Mouse (Mus musculus) stomach, postnatal 0 days (tissue): ENCODE results near the gene Esyt2. TPM values are rescaled to one million over a fixed set of nuclear protein-coding genes. Genes with fewer than 3 reads are reported as not detected.
"Not testable (repeated sequence)": the region's sequence is repeated elsewhere in the genome, so short reads cannot be mapped to it uniquely, and the experiment has no call there.

ENCODE experiments used
- ATAC-seq: fragments of 200-750 bp; cut with Nextera tagmentation; 2 replicates; pipeline ENCODE4 v1.8.0; 2017; ENCODE audit not compliant: low FRiP score, low TSS enrichment
- DNase-seq: peaks from one replicate; pipeline ENCODE4 v3.0.0-alpha.2; 2016; ENCODE audit warnings: low spot score
- H3K27ac ChIP-seq: fragments of 300-500 bp; sonication (generic); replicated peaks from 2 replicates; pipeline ENCODE4 v1.5.1; 2014; ENCODE audit warnings: mild to moderate bottlenecking, control low read depth
- H3K27me3 ChIP-seq: fragments of 300-500 bp; sonication (generic); 2 replicates; pipeline ENCODE4 v1.6.1; 2014; ENCODE audit warnings: low read length; ENCODE audit not compliant: control insufficient read depth, insufficient read depth
- H3K36me3 ChIP-seq: fragments of 300-500 bp; sonication (generic); 2 replicates; pipeline ENCODE4 v1.6.1; 2014; ENCODE audit warnings: low read length, mixed read lengths; ENCODE audit not compliant: control insufficient read depth, insufficient read depth
- H3K4me1 ChIP-seq: fragments of 300-500 bp; sonication (generic); replicated peaks from 2 replicates; pipeline ENCODE4 v1.6.1; 2014; ENCODE audit warnings: antibody characterized with exemption; ENCODE audit not compliant: control insufficient read depth, insufficient read depth
- H3K4me2 ChIP-seq: fragments of 300-500 bp; sonication (generic); replicated peaks from 2 replicates; pipeline ENCODE4 v1.6.1; 2014; ENCODE audit warnings: low read depth, mild to moderate bottlenecking, control low read depth, moderate library complexity
- H3K4me3 ChIP-seq: fragments of 300-500 bp; sonication (generic); 2 replicates; pipeline ENCODE4 v1.5.1; 2014; ENCODE audit warnings: low read depth, low read length, control low read depth
- H3K9ac ChIP-seq: fragments of 300-500 bp; sonication (generic); 2 replicates; pipeline ENCODE4 v1.6.1; 2014; ENCODE audit warnings: mild to moderate bottlenecking, low read length, control low read depth, mixed read lengths
- H3K9me3 ChIP-seq: fragments of 300-500 bp; sonication (generic); 2 replicates; pipeline ENCODE4 v1.6.1; 2016; ENCODE audit warnings: low read length; ENCODE audit not compliant: control insufficient read depth
- CTCF ChIP-seq: IDR thresholded peaks from 2 replicates; pipeline ENCODE4 v1.5.1; 2016; ENCODE audit warnings: antibody characterized with exemption, low read depth, mild to moderate bottlenecking, moderate library complexity
- EP300 ChIP-seq: optimal IDR thresholded peaks from 2 replicates; pipeline ENCODE3; 2016; ENCODE audit warnings: antibody characterized with exemption
- whole genome bisulfite sequencing: fragments of 180-500 bp; shearing (Covaris S2); extraction: QIAGEN DNeasy Blood & Tissue Kit; methylation state at CpG from one replicate; pipeline ENCODE4 v1.1.7; 2014; 5-methylcytosine and 5-hydroxymethylcytosine counted together
- polyA plus RNA-seq: library from polyadenylated mRNA; unstranded; fragments of >200 nt; fragmentation: Nextera tagmentation; extraction: Ambion mirVana; gene quantifications from 2 replicates; pipeline ENCODE4 v1.2.1, GENCODE M21; 2015

Gene Esyt2
- polyA plus RNA-seq, 1 experiment from 2014 or later: 17.0 TPM

DNA sequence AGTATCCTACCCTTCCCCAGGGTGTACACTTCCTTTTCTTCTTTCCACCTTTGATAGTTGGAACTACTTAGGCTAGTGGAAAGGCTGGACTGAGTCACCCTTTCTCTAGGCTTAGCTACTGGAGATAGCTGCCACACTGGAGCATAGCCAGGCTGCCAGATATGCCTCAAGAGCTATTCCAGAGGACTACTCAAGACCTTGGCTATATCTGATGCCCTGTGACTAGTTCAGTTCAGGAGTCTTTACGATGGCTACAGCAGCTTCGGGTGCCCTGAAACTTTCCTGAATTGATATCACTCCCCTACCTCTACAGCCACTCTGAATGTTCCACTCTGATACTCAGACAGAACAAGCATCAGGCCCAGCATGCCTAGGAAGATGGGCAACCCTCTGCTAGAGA, 16.2 kb upstream of the Esyt2 start:
- WGBS: 88% methylated on average over 2 of the region's 2 CpGs
- no peaks in the 10 kb centered on the region for H3K4me1 ChIP-seq
- ATAC-seq: no peak
- H3K36me3 ChIP-seq: no peaks in the 10 kb centered on the region
- H3K4me2 ChIP-seq: no peak overlapping the region
- no peaks in the 10 kb centered on the region for H3K27me3 ChIP-seq
- H3K9me3 ChIP-seq: no peaks in the 10 kb centered on the region
- no peak for DNase-seq
- H3K27ac ChIP-seq: no peak overlapping the region
- no peak overlapping the region for H3K4me3 ChIP-seq
- H3K9ac ChIP-seq: no peak overlapping the region
- no peak for TF ChIP-seq EP300
- no peak for TF ChIP-seq CTCF

DNA sequence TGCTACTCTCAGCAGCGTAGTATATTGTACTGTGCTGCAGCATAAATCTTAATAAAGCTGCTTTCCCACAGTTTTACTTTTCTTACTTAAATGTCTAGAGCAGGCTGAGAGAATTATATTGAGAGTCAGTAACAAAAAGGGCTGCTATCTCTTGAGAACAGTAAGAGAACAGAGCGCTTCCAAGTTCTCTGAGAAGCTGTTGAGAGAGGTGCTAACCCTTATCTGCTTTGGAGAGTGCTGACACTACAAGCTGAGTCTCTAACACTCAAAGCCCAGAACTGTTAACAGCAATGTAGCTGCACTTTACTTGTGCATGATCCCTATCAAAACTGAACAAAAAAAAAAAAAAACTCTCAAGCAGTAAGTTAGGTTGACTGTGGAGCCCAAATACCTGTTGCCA, 15.7 kb upstream of the Esyt2 start:
- TF ChIP-seq CTCF (no peak), EP300 (no peak)
- no peaks in the 10 kb centered on the region for H3K9me3 ChIP-seq
- H3K4me1 ChIP-seq: no peaks in the 10 kb centered on the region
- no peak for ATAC-seq
- H3K4me3 ChIP-seq: no peak overlapping the region
- H3K27ac ChIP-seq: no peak overlapping the region
- DNase-seq: no peak
- no peak overlapping the region for H3K4me2 ChIP-seq
- H3K27me3 ChIP-seq: no peaks in the 10 kb centered on the region
- no peak overlapping the region for H3K9ac ChIP-seq
- WGBS: 78% methylated on average over 2 of the region's 2 CpGs
- no peaks in the 10 kb centered on the region for H3K36me3 ChIP-seq

DNA sequence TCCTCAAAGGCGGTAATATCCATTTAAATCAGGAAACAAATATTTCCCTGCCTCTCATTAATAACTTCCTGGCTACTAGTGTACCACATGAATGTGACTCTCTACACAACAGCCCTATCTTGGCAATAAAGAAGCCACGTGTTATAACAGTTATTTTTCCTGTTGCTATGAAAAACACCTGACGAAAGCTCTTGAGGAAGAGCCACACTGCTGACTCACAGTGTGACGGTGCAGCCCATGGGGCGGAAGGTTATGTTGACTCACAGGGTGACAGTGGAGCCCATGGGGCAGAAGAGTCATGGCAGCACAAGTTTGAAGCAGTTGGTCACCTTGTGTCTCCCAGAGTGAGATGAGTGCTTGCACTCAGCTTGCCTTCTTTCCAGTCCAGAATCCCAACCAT, 11.5 kb upstream of the Esyt2 start:
- Histone ChIP-seq H3K4me1 (no peaks in the 10 kb centered on the region), H3K4me2 (no peak overlapping the region), H3K27me3 (no peaks in the 10 kb centered on the region), H3K27ac (no peak overlapping the region), H3K4me3 (no peak overlapping the region), H3K9me3 (no peaks in the 10 kb centered on the region), H3K9ac (no peak overlapping the region), H3K36me3 (no peaks in the 10 kb centered on the region)
- DNase-seq (peak; percentile 45), ATAC-seq (peak; percentile 93)
- WGBS: 47% methylated on average over 5 of the region's 5 CpGs
- TF ChIP-seq CTCF (no peak), EP300 (no peak)

DNA sequence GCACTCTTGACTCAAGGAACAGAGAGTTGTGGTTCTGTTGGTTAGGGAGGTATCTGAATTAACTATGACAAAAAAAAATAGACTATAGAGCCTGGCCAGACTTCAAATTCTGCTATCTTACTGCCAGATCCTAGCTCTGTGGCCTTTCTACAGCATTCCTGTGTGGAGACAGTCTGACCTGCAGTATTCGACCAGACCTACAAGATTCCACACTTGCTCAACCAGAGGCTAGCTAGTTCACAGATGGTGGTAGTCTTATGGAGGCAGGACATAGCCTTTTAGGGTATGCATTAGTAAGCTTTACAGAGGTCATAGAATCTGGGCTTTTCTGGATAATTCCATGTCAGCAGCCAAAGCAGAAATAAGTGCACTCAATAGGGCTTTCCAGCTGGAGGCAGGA, 10.5 kb upstream of the Esyt2 start:
- Histone ChIP-seq H3K9ac (no peak overlapping the region), H3K4me3 (no peak overlapping the region), H3K27me3 (no peaks in the 10 kb centered on the region), H3K4me2 (no peak overlapping the region), H3K4me1 (no peaks in the 10 kb centered on the region), H3K36me3 (no peaks in the 10 kb centered on the region), H3K27ac (no peak overlapping the region), H3K9me3 (no peaks in the 10 kb centered on the region)
- WGBS: 63% methylated on average over 1 of the region's 1 CpGs
- DNase-seq: no peak
- ATAC-seq: no peak
- no peak for TF ChIP-seq CTCF
- TF ChIP-seq EP300: no peak

DNA sequence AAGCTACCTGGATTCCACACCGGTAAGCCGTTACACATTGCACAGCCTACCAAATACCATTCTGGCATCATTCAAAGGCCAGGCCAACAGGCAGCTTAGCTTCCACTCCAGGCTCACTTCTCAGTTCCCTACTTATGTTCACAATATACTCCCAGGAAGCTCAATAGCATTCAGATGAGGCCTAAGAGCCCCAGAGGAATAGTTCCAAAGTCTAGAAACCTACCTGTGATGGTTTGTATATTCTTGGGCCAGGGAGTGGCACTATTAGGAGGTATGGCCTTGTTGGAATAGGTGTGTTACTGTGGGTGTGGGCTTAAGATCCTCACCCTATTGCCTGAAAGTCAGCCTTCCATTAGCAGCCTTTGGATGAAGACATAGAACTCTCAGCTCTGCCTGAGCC, 9.9 kb upstream of the Esyt2 start:
- H3K4me2 ChIP-seq: no peak overlapping the region
- H3K27ac ChIP-seq: no peak overlapping the region
- no peaks in the 10 kb centered on the region for H3K4me1 ChIP-seq
- DNase-seq (no peak), ATAC-seq (no peak)
- WGBS: 90% methylated on average over 2 of the region's 2 CpGs
- TF ChIP-seq CTCF (no peak), EP300 (no peak)
- no peaks in the 10 kb centered on the region for H3K27me3 ChIP-seq
- no peak overlapping the region for H3K4me3 ChIP-seq
- H3K9me3 ChIP-seq: no peaks in the 10 kb centered on the region
- H3K36me3 ChIP-seq: no peaks in the 10 kb centered on the region
- no peak overlapping the region for H3K9ac ChIP-seq

DNA sequence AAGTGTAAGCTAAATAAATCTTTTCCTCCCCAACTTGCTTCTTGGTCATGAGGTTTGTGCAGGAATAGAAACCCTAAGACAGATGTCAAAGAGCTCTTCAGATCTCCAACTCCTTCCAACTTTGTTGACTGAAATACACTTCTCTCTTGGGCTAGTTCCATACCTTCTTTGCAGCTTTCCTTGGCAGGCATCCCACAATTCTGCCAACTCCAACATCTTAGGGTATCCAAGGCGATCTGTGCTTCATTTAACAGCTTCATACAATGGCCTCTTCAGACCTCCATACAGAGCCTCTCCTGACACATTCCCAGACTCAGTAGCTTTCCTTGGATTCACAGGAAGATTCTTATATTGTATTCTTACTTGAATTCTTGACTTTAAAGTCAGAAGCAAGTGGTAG, 7.3 kb upstream of the Esyt2 start:
- DNase-seq: no peak
- no peaks in the 10 kb centered on the region for H3K36me3 ChIP-seq

DNA sequence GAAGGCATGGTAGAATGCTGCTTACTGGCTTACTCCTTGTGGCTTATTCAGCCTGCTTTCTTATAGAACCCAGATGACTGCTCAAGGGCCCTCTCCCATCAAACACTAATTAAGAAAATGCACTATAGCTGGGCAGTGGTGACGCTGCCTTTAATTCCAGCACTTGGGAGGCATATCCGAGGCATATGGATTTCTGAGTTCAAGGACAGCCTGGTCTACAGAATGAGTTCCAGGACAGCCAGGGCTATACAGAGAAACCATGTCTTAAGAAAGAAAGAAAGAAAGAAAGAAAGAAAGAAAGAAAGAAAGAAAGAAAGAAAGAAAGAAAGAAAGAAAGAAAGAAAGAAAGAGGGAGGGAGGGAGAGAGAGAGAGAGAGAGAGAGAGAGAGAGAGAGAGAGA, 5.9 kb upstream of the Esyt2 start, which contains the start of gene Gm11027:
Gm11027 (plus strand) TSS at position 301 of the 400 bp plus-strand sequence.
- WGBS: 78% methylated on average over 2 of the region's 2 CpGs
- not testable (repeated sequence) for DNase-seq

More for the DNA sequence above, 7.3 kb upstream of the Esyt2 start:
- Histone ChIP-seq H3K4me1 (no peaks in the 10 kb centered on the region), H3K27me3 (no peaks in the 10 kb centered on the region), H3K9me3 (no peaks in the 10 kb centered on the region), H3K4me3 (no peak overlapping the region), H3K4me2 (no peak overlapping the region), H3K27ac (no peak overlapping the region), H3K9ac (no peak overlapping the region)
- WGBS: 64% methylated on average over 1 of the region's 1 CpGs
- ATAC-seq: no peak
- TF ChIP-seq CTCF (no peak), EP300 (no peak)

More for the DNA sequence above, 5.9 kb upstream of the Esyt2 start, which contains the start of gene Gm11027:
- H3K9me3 ChIP-seq, H3K36me3 ChIP-seq, ATAC-seq, H3K9ac ChIP-seq, H3K4me3 ChIP-seq, H3K27me3 ChIP-seq, H3K4me1 ChIP-seq, H3K4me2 ChIP-seq: not testable (repeated sequence)
- 0 out of 2 replicates have a peak within 1 kb of the TSS, but pooled peaks have one; percentile 13 for H3K27ac ChIP-seq
